Mouse (Mus musculus): ENCODE data around the gene Prkn. TPM values are rescaled to one million over a fixed set of nuclear protein-coding genes. Genes with fewer than 3 reads are reported as not detected.
"Not testable (repeated sequence)": the region's sequence is repeated elsewhere in the genome, so short reads cannot be mapped to it uniquely, and the experiment has no call there.

Prkn gene
- polyA plus RNA-seq, 1 experiment from 2014 or later: 1.5 TPM

DNA sequence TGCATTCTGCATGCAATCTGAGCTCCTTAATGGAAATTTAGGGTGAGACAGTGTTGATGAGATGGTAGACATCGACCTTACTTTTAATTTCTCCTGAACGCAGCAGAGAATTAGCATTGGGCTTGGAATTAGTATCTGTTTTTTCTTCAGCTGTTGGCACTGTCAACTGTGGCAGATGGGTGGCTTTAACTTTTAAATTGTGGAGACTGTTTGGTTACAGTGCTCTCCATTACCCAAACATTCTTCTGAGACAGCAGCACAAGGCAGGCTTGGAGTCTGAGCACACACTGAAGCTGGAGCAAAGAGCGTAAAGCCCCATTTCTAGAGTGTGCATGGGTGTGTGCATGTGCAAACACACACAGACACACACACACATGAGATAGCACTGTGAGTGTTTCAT lies 322.6 kb downstream of the Prkn start:
- WGBS: 85% methylated on average over 3 of the region's 3 CpGs
- ATAC-seq (ENCODE audit: low FRiP score): no peak
- H3K36me3 ChIP-seq (replicated peaks): no peaks in the 10 kb centered on the region
- no peak overlapping the region for H3K4me2 ChIP-seq
- H3K4me1 ChIP-seq: no peaks in the 10 kb centered on the region
- no peaks in the 10 kb centered on the region for H3K9me3 ChIP-seq
- H3K27me3 ChIP-seq: no peaks in the 10 kb centered on the region
- no peak overlapping the region for H3K4me3 ChIP-seq (replicated peaks)
- H3K27ac ChIP-seq: no peak overlapping the region
- no peak overlapping the region for H3K9ac ChIP-seq

- Histone ChIP-seq H3K9ac (no peak overlapping the region), H3K9me3 (no peaks in the 10 kb centered on the region), H3K27ac (no peak overlapping the region), H3K4me1 (no peaks in the 10 kb centered on the region), H3K4me3 (replicated peaks) (no peak overlapping the region), H3K4me2 (no peak overlapping the region), H3K36me3 (replicated peaks) (no peaks in the 10 kb centered on the region), H3K27me3 (no peaks in the 10 kb centered on the region)
- ATAC-seq (ENCODE audit: low FRiP score): no peak
Measured at GRCm38 (mm10) chr17:11187356-11187755, 347.2 kb downstream of the Prkn start.

- H3K9me3 ChIP-seq: no peaks in the 10 kb centered on the region
- WGBS: 84% methylated on average over 4 of the region's 4 CpGs
Measured at GRCm38 (mm10) chr17:11188494-11188893, 348.3 kb downstream of the Prkn start.

DNA sequence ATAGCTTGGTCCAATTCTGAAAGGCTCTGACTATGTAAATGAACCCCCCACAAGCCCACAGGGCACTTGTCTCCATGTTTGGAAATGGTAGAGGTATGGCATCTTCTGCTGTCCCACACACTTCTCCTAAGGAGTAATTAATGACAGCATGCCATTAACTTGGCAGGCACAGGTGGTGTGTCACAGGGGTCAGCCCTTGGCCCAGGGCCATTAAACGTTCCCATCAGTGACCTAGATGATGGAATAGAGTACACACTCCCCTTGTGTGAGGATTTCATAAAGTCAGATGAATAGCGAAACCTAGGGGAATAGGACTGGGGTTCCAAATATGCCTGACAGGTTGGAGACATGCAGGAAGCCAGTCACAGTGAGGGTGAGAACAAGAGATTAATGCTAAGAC lies 350.1 kb downstream of the Prkn start:
- no peak overlapping the region for H3K27ac ChIP-seq
- H3K4me2 ChIP-seq: no peak overlapping the region
- H3K27me3 ChIP-seq: no peaks in the 10 kb centered on the region
- no peak for ATAC-seq (ENCODE audit: low FRiP score)
- 76% methylated on average over 2 of the region's 2 CpGs for WGBS
- no peaks in the 10 kb centered on the region for H3K9me3 ChIP-seq
- no peak overlapping the region for H3K9ac ChIP-seq
- no peaks in the 10 kb centered on the region for H3K36me3 ChIP-seq (replicated peaks)
- no peaks in the 10 kb centered on the region for H3K4me1 ChIP-seq
- no peak overlapping the region for H3K4me3 ChIP-seq (replicated peaks)

More at GRCm38 (mm10) chr17:11188494-11188893, 348.3 kb downstream of the Prkn start:
- Histone ChIP-seq H3K27ac (no peak overlapping the region), H3K36me3 (replicated peaks) (no peaks in the 10 kb centered on the region), H3K27me3 (no peaks in the 10 kb centered on the region), H3K4me3 (replicated peaks) (no peak overlapping the region), H3K9ac (no peak overlapping the region), H3K4me2 (no peak overlapping the region), H3K4me1 (no peaks in the 10 kb centered on the region)
- ATAC-seq (ENCODE audit: low FRiP score): no peak

DNA sequence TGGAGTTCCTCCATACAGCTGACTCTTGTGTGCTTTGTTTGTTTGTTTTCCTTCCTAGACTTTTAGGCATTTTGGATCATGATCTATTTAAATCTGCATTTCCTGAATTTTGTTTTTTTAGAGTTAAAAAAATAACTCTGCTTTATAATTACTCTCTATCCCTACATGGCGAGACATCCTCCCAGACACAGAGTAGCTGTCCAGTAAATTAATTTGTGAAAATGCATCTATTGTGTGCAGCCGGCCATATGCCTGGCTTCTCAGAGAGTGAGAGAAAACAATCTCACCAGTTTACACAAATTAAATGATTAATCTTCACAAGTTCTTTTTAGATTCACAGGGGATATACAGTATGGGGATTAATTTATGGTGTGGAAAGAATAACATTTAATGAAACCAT lies 357.9 kb downstream of the Prkn start:
- 47% methylated on average over 2 of the region's 2 CpGs for WGBS
- H3K27me3 ChIP-seq: no peaks in the 10 kb centered on the region
- H3K9ac ChIP-seq: no peak overlapping the region
- no peaks in the 10 kb centered on the region for H3K9me3 ChIP-seq
- no peak overlapping the region for H3K4me3 ChIP-seq (replicated peaks)
- 0 out of 2 replicates have a peak, but pooled peaks have one; percentile 33 for ATAC-seq (ENCODE audit: low FRiP score)
- no peaks in the 10 kb centered on the region for H3K4me1 ChIP-seq
- H3K27ac ChIP-seq: no peak overlapping the region
- no peaks in the 10 kb centered on the region for H3K36me3 ChIP-seq (replicated peaks)
- no peak overlapping the region for H3K4me2 ChIP-seq

- H3K27me3 ChIP-seq; H3K36me3 ChIP-seq (replicated peaks); ATAC-seq (ENCODE audit: low FRiP score); H3K4me2 ChIP-seq; H3K27ac ChIP-seq; H3K4me1 ChIP-seq; H3K9me3 ChIP-seq; H3K4me3 ChIP-seq (replicated peaks); H3K9ac ChIP-seq: not testable (repeated sequence)
- WGBS: 90% methylated on average over 4 of the region's 4 CpGs
Measured at GRCm38 (mm10) chr17:11209063-11209462, 368.9 kb downstream of the Prkn start.

- Histone ChIP-seq H3K9ac (no peak overlapping the region), H3K4me3 (replicated peaks) (no peak overlapping the region), H3K4me1 (no peaks in the 10 kb centered on the region), H3K27me3 (no peaks in the 10 kb centered on the region), H3K9me3 (no peaks in the 10 kb centered on the region), H3K36me3 (replicated peaks) (no peaks in the 10 kb centered on the region), H3K27ac (no peak overlapping the region), H3K4me2 (no peak overlapping the region)
- 82% methylated on average over 11 of the region's 11 CpGs for WGBS
- no peak for ATAC-seq (ENCODE audit: low FRiP score)
Measured at GRCm38 (mm10) chr17:11211006-11211405, 370.8 kb downstream of the Prkn start.

DNA sequence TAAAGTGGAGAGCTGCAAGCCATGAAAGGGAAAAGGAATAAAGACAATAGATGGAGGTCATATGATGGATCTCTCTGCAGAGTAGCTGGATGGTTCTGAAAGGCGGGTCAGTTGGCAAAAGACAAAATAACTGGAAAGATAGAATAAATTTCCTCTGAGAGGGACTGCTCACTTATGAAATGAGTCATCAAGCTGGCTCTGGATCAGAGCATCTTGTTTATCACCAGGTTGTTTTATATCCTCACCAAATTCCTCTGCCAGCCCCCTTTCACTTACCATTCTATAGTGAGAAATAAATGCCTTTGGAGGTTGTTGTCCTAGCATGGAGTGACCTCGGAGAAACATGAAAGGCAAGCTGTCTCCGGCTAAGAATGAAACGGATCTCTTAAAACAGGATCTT lies 371.4 kb downstream of the Prkn start:
- H3K9me3 ChIP-seq: no peaks in the 10 kb centered on the region
- H3K4me2 ChIP-seq: no peak overlapping the region
- WGBS: 54% methylated on average over 4 of the region's 4 CpGs
- H3K27me3 ChIP-seq: no peaks in the 10 kb centered on the region
- no peaks in the 10 kb centered on the region for H3K36me3 ChIP-seq (replicated peaks)
- H3K4me3 ChIP-seq (replicated peaks): no peak overlapping the region
- no peak overlapping the region for H3K27ac ChIP-seq
- no peaks in the 10 kb centered on the region for H3K4me1 ChIP-seq
- no peak for ATAC-seq (ENCODE audit: low FRiP score)
- H3K9ac ChIP-seq: no peak overlapping the region

GRCm38 (mm10) chr17:11213689-11214088 lies 373.5 kb downstream of the Prkn start:
- H3K27ac ChIP-seq: no peak overlapping the region
- WGBS: 95% methylated on average over 3 of the region's 3 CpGs
- H3K27me3 ChIP-seq: no peaks in the 10 kb centered on the region
- no peaks in the 10 kb centered on the region for H3K36me3 ChIP-seq (replicated peaks)
- H3K4me2 ChIP-seq: no peak overlapping the region
- no peak overlapping the region for H3K4me3 ChIP-seq (replicated peaks)
- H3K9ac ChIP-seq: no peak overlapping the region
- ATAC-seq (ENCODE audit: low FRiP score): no peak
- H3K9me3 ChIP-seq: no peaks in the 10 kb centered on the region
- no peaks in the 10 kb centered on the region for H3K4me1 ChIP-seq

DNA sequence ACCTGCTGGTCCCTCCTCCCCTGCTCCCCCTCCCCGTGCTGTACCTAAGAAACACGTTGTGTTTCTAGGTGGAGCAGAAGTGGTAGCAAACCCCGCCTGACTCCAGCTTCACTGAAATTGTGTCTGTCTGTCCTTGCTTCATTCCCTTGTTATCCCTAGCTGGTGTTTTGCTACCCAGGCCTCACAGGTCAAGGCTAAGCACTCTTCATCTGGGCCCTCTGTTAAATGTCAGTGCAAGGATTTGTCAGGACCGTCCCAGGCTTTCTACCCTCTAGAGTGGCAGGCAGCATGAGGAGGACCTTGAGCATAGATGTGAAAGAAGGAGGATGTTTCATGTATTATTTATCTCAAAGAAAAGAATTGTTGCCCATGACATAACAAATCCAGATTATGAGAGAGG lies 388.8 kb downstream of the Prkn start:
- H3K27me3 ChIP-seq: no peaks in the 10 kb centered on the region
- no peak overlapping the region for H3K27ac ChIP-seq
- no peak for ATAC-seq (ENCODE audit: low FRiP score)
- H3K9ac ChIP-seq: no peak overlapping the region
- H3K9me3 ChIP-seq: no peaks in the 10 kb centered on the region
- H3K4me3 ChIP-seq (replicated peaks): no peak overlapping the region
- WGBS: 84% methylated on average over 4 of the region's 4 CpGs
- H3K4me2 ChIP-seq: no peak overlapping the region
- no peaks in the 10 kb centered on the region for H3K36me3 ChIP-seq (replicated peaks)
- peaks cover 7% of the 10 kb centered on the region for H3K4me1 ChIP-seq

GRCm38 (mm10) chr17:11229426-11229825 lies 389.2 kb downstream of the Prkn start:
- Histone ChIP-seq H3K4me3 (replicated peaks) (no peak overlapping the region), H3K9ac (no peak overlapping the region), H3K4me1 (peaks cover 7% of the 10 kb centered on the region), H3K27me3 (no peaks in the 10 kb centered on the region), H3K27ac (no peak overlapping the region), H3K9me3 (no peaks in the 10 kb centered on the region), H3K4me2 (no peak overlapping the region), H3K36me3 (replicated peaks) (no peaks in the 10 kb centered on the region)
- ATAC-seq (ENCODE audit: low FRiP score): no peak
- WGBS: 74% methylated on average over 1 of the region's 1 CpGs

- Histone ChIP-seq H3K4me2 (peak overlapping the region; percentile 42), H3K36me3 (replicated peaks) (no peaks in the 10 kb centered on the region), H3K9me3 (no peaks in the 10 kb centered on the region), H3K4me1 (peaks cover 7% of the 10 kb centered on the region), H3K4me3 (replicated peaks) (0 out of 2 replicates have a peak overlapping the region, but pooled peaks have one; percentile 5), H3K27ac (no peak overlapping the region), H3K9ac (no peak overlapping the region), H3K27me3 (no peaks in the 10 kb centered on the region)
- WGBS: 30% methylated on average over 12 of the region's 12 CpGs
- ATAC-seq (ENCODE audit: low FRiP score): peak; percentile 76
Measured at GRCm38 (mm10) chr17:11230604-11231395, 390.6 kb downstream of the Prkn start.

DNA sequence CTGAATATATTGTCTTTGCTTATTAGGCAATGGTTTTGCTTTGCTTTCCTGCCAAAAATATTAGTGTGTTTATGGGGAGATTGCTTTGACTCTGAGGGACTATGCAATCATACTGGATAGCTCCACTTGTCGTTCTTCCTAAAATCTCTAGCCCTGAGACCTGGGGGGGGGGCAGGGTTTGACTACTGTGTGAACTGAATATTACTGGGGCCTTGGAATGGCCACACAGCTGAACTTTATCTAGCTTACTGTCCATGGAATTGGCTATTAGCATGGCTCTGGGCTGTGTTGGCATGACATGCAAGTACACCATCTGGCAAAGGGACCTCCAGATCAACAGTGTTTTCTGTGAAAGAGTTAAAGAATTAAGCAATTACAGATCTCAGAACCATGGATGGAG lies 395.1 kb downstream of the Prkn start:
- Histone ChIP-seq H3K4me3 (replicated peaks) (no peak overlapping the region), H3K9ac (no peak overlapping the region), H3K27ac (no peak overlapping the region), H3K4me1 (peaks cover 7% of the 10 kb centered on the region), H3K9me3 (no peaks in the 10 kb centered on the region), H3K36me3 (replicated peaks) (no peaks in the 10 kb centered on the region), H3K4me2 (no peak overlapping the region), H3K27me3 (no peaks in the 10 kb centered on the region)
- no peak for ATAC-seq (ENCODE audit: low FRiP score)
- WGBS: 86% methylated on average over 1 of the region's 1 CpGs
